Mouse (Mus musculus) heart, postnatal 0 days (tissue): ENCODE results near the gene Tmem234. TPM values are rescaled to one million over a fixed set of nuclear protein-coding genes. Genes with fewer than 3 reads are reported as not detected.
A peak's percentile ranks its signal among the peaks of the same experiment; 100 is the strongest.

ENCODE experiments used
- ATAC-seq: fragments of 200-750 bp; cut with Nextera tagmentation; 2 replicates; pipeline ENCODE4 v1.8.0; 2017; ENCODE audit warnings: low read depth, moderate number of reproducible peaks, moderate library complexity; ENCODE audit not compliant: insufficient read depth
- DNase-seq: peaks from one replicate; pipeline ENCODE4 v3.0.0-alpha.2; 2016; ENCODE audit warnings: low spot score
- H3K27ac ChIP-seq: fragments of 300-500 bp; sonication (generic); 2 replicates; pipeline ENCODE4 v1.5.1; 2014; ENCODE audit warnings: low read depth, mild to moderate bottlenecking
- H3K27me3 ChIP-seq: fragments of 300-500 bp; sonication (generic); 2 replicates; pipeline ENCODE4 v1.6.1; 2014; ENCODE audit warnings: low read length, mixed read lengths; ENCODE audit not compliant: control insufficient read depth, insufficient read depth
- H3K36me3 ChIP-seq: fragments of 300-500 bp; sonication (generic); replicated peaks from 2 replicates; pipeline ENCODE4 v1.6.1; 2014; ENCODE audit warnings: low read length, mixed read lengths; ENCODE audit not compliant: control insufficient read depth, insufficient read depth
- H3K4me1 ChIP-seq: fragments of 300-500 bp; sonication (generic); 2 replicates; pipeline ENCODE4 v1.6.1; 2014; ENCODE audit warnings: antibody characterized with exemption; ENCODE audit not compliant: control insufficient read depth, insufficient read depth
- H3K4me2 ChIP-seq: fragments of 300-500 bp; sonication (generic); 2 replicates; pipeline ENCODE4 v1.6.1; 2014; ENCODE audit warnings: low read depth, mild to moderate bottlenecking, low read length, moderate library complexity
- H3K4me3 ChIP-seq: fragments of 300-500 bp; sonication (generic); 2 replicates; pipeline ENCODE4 v1.5.1; 2014; ENCODE audit warnings: low read depth, low read length
- H3K9ac ChIP-seq: fragments of 300-500 bp; sonication (generic); replicated peaks from 2 replicates; pipeline ENCODE4 v1.6.1; 2014; ENCODE audit warnings: low read depth, low read length, mixed read lengths
- H3K9me3 ChIP-seq: fragments of 300-500 bp; sonication (generic); replicated peaks from 2 replicates; pipeline ENCODE4 v1.6.1; 2016; ENCODE audit warnings: low read length; ENCODE audit not compliant: control insufficient read depth
- CTCF ChIP-seq: IDR thresholded peaks from 2 replicates; pipeline ENCODE4 v1.5.1; 2016; ENCODE audit warnings: antibody characterized with exemption, control low read depth, low read depth
- EP300 ChIP-seq: IDR thresholded peaks from 2 replicates; pipeline ENCODE4 v1.6.1; 2016; ENCODE audit warnings: antibody characterized with exemption, low read depth
- WGBS: fragments of 180-500 bp; shearing (Covaris S2); extraction: QIAGEN DNeasy Blood & Tissue Kit; methylation state at CpG from one replicate; pipeline ENCODE4 v1.1.7; 2014; 5-methylcytosine and 5-hydroxymethylcytosine counted together
- microRNA-seq: library from miRNA; unstranded; fragments of <30 nt; microRNA quantifications from one replicate; pipeline ENCODE4, GENCODE M21; 2016
- polyA plus RNA-seq: library from polyadenylated mRNA; unstranded; fragments of >200 nt; fragmentation: Nextera tagmentation; extraction: Ambion mirVana; gene quantifications from 2 replicates; pipeline ENCODE4 v1.2.1, GENCODE M21; 2015
- total RNA-seq: library from RNA; depleted of rRNA; stranded (reverse); fragments of >200 nt; gene quantifications from 2 replicates; pipeline ENCODE4 v1.2.3, GENCODE M21; 2014; ENCODE audit warnings: low replicate concordance; rRNA removed

Gene Tmem234
- total and polyA plus RNA-seq, 2 experiments from 2014 or later: 115 to 161 TPM

DNA sequence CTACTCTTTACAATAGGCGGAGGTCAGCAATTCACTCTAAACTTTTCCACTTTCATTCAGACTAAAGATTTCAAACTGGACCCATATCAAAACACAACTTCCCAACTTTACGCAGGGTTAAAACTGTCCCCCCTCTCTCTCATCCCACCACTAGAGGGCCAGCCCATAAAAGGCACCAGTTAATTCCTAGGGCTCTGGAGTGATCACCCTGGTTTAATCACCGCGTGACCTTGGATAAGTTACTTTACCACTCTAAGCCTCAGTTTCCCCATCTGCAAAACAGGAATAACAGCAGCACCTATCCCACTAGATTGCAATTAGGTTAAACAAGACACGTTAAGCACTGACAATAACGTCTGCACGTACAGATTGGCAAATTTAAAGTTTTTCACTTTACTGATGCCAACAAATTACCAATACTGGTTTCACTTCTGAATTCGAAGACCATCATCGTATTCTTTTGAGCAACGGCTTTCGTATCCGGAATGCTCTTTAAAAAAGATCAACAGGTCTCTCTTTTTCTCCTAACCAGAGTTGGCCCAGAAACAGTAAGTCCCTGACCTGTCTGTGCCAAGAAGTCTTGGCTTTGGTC lies 71.1 kb downstream of the Tmem234 start:
- WGBS: 6% methylated on average over 12 of the region's 12 CpGs
- peak; percentile 64 for ATAC-seq
- peaks cover 15% of the 10 kb centered on the region for H3K4me1 ChIP-seq

DNA sequence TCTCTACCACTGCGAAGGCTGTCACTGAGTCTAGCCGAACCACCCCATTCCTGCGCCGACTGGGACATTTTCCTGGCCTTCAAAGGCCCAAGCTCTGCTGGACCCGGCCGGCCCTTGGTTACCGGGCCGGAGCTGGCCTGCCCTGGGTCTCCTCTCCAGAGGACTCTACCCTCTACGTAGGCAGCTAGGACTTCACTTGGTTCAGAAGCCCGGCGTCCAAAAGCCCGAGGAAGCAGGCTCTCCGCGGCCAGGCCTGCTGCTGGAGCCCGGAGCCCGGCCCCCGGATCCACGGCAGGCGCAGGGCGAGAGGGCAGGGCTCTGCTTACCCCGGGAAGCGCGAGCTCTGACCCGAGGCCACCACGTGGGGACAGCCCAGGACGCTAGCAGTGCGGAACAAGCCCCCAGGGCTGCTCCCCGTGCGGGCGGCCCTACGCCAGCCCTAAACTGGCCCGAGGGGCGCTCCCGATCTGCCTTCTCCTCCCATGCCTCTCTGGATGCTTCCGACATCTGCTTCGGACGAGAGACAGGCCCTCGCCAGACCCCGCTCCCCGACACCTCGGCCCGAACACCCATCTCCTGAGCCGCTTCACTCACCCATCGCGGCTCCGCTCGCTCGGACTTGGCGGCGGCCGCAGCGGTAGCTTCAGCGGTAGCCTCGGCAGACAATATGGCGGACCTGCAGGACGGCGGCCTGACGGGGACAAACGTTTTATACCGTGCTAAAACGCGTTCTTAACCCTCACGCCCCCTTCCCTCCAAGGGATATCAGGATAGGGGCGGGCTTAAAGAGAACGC lies 71.8 kb downstream of the Tmem234 start, which contains the start of gene Kpna6:
Kpna6 (minus strand) TSS at position 685 of the 795 bp plus-strand sequence.
- H3K9ac ChIP-seq: peak within 1 kb of the TSS; percentile 97
- WGBS: under 1% methylated on average over 61 of the region's 65 CpGs
- ATAC-seq: peak; percentile 90
- no peaks in the 10 kb centered on the region for H3K27me3 ChIP-seq
- no peaks in the 10 kb centered on the region for H3K9me3 ChIP-seq
- H3K27ac ChIP-seq: peak within 1 kb of the TSS; percentile 97
- H3K4me2 ChIP-seq: peak within 1 kb of the TSS; percentile 86
- H3K36me3 ChIP-seq: peaks cover 16% of the 10 kb centered on the region
- DNase-seq: peak; percentile 95
- peaks cover 15% of the 10 kb centered on the region for H3K4me1 ChIP-seq
- H3K4me3 ChIP-seq: peak within 1 kb of the TSS; percentile 90
- TF ChIP-seq CTCF: no peak
- TF ChIP-seq EP300: no peak; the same call in 1 of the 2 replicates

More for the DNA sequence above, 71.1 kb downstream of the Tmem234 start:
- Histone ChIP-seq H3K27ac (peak overlapping the region; percentile 97), H3K27me3 (no peaks in the 10 kb centered on the region), H3K4me3 (peak overlapping the region; percentile 90), H3K9ac (peak overlapping the region; percentile 97), H3K36me3 (peaks cover 12% of the 10 kb centered on the region), H3K4me2 (peak overlapping the region; percentile 86), H3K9me3 (no peaks in the 10 kb centered on the region)
- TF ChIP-seq CTCF (peak; percentile 74), EP300 (no peak)
- peak; percentile 63 for DNase-seq

DNA sequence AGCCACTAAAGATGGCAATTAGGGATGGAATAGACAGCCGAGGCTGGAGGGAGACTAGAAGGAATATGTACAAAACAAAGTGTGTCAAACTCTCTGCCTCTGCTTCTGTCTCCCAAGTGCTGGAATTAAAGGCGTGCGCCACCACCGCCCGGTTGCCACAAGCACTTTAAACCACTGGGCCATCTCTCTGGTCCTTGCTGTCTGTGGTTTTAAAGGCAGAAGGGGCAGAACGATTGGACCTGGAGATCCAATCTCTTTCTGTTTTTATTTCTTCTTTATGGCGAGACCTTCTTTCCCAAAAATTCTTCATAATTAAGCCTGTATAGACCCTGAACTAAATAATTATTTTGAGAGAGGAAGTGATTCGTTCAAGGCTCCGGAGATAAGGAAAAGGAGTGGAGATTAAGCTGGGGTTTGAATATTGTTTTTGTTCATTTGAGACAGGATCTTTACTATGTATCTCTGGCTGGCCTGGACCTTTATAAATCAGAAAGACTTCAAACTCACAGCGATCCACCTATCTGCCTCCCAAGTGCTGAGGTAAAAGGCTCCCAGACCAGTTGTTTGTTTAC lies 72.5 kb downstream of the Tmem234 start:
- WGBS: 2% methylated on average over 10 of the region's 10 CpGs
- DNase-seq: no peak
- Histone ChIP-seq H3K4me1 (peaks cover 15% of the 10 kb centered on the region), H3K9ac (peak overlapping the region; percentile 97; the same call in 1 of the 2 replicates), H3K4me3 (peak overlapping the region; percentile 90), H3K4me2 (peak overlapping the region; percentile 86), H3K9me3 (no peaks in the 10 kb centered on the region), H3K27ac (peak overlapping the region; percentile 97), H3K27me3 (no peaks in the 10 kb centered on the region), H3K36me3 (peaks cover 13% of the 10 kb centered on the region)
- TF ChIP-seq CTCF (no peak), EP300 (no peak)
- ATAC-seq: no peak; the same call in 1 of the 2 replicates

Small RNA genes within 50 kb of the gene (microRNA-seq; reads per million reads assigned to microRNA genes)
- gene Mir8119: not detected

Other genes starting within 250 kb of the Tmem234 start
- 14.0 and 15.4 TPM in 2 replicates for gene Zbtb8a, start 222.6 kb upstream of the Tmem234 start, total RNA-seq
- 7.0 TPM in 2 replicates for gene Zbtb8a, start 222.6 kb upstream of the Tmem234 start, polyA plus RNA-seq
- 1.9 and 3.6 TPM in 2 replicates for gene Zbtb8b, start 159.8 kb upstream of the Tmem234 start, total RNA-seq
- 1.1 and 1.6 TPM in 2 replicates for gene Zbtb8b, start 159.8 kb upstream of the Tmem234 start, polyA plus RNA-seq
- gene Bsdc1, start 139.1 kb upstream of the Tmem234 start, total RNA-seq: 46.3 and 58.4 TPM in 2 replicates
- gene Bsdc1, start 139.1 kb upstream of the Tmem234 start, polyA plus RNA-seq: 18.7 and 20.1 TPM in 2 replicates
- gene Tssk3, start 109.6 kb upstream of the Tmem234 start, total RNA-seq: not detected in 2 replicates
- gene Tssk3, start 109.6 kb upstream of the Tmem234 start, polyA plus RNA-seq: not detected in 2 replicates
- not detected in 2 replicates for gene Fam229a, start 109.5 kb upstream of the Tmem234 start, total RNA-seq
- gene Fam229a, start 109.5 kb upstream of the Tmem234 start, polyA plus RNA-seq: 0.22 and 0.52 TPM in 2 replicates
- gene Marcksl1, start 87.1 kb upstream of the Tmem234 start, total RNA-seq: 183 and 192 TPM in 2 replicates
- gene Marcksl1, start 87.1 kb upstream of the Tmem234 start, polyA plus RNA-seq: 135 and 138 TPM in 2 replicates
- gene Hdac1, start 58.0 kb upstream of the Tmem234 start, total RNA-seq: 25.8 and 34.5 TPM in 2 replicates
- gene Hdac1, start 58.0 kb upstream of the Tmem234 start, polyA plus RNA-seq: 73.6 and 77.9 TPM in 2 replicates
- 2.0 and 8.9 TPM in 2 replicates for gene Lck, start 27.0 kb upstream of the Tmem234 start, total RNA-seq
- 0.71 and 0.99 TPM in 2 replicates for gene Lck, start 27.0 kb upstream of the Tmem234 start, polyA plus RNA-seq
- 4.6 and 6.2 TPM in 2 replicates for gene Fam167b, start 22.1 kb upstream of the Tmem234 start, total RNA-seq
- 6.1 and 6.2 TPM in 2 replicates for gene Fam167b, start 22.1 kb upstream of the Tmem234 start, polyA plus RNA-seq
- gene Eif3i, start within 50 bp of the Tmem234 start, total RNA-seq: 408 and 443 TPM in 2 replicates
- gene Eif3i, start within 50 bp of the Tmem234 start, polyA plus RNA-seq: 169 and 172 TPM in 2 replicates
- 9.8 TPM in 1 of 2 replicates, not detected in the other for gene Dcdc2b, start 13.6 kb downstream of the Tmem234 start, total RNA-seq
- 1.5 and 1.9 TPM in 2 replicates for gene Dcdc2b, start 13.6 kb downstream of the Tmem234 start, polyA plus RNA-seq
- 6.3 TPM in 2 replicates for gene Iqcc, start 18.4 kb downstream of the Tmem234 start, total RNA-seq
- gene Iqcc, start 18.4 kb downstream of the Tmem234 start, polyA plus RNA-seq: 23.0 and 26.3 TPM in 2 replicates
- 41.9 and 55.1 TPM in 2 replicates for gene Ccdc28b, start 23.3 kb downstream of the Tmem234 start, total RNA-seq
- 58.0 and 58.6 TPM in 2 replicates for gene Ccdc28b, start 23.3 kb downstream of the Tmem234 start, polyA plus RNA-seq
- gene Txlna, start 40.4 kb downstream of the Tmem234 start, total RNA-seq: 28.3 and 28.5 TPM in 2 replicates
- gene Txlna, start 40.4 kb downstream of the Tmem234 start, polyA plus RNA-seq: 22.7 and 23.2 TPM in 2 replicates
- 48.8 and 52.3 TPM in 2 replicates for gene Kpna6, start 72.1 kb downstream of the Tmem234 start, total RNA-seq
- 9.3 and 10.4 TPM in 2 replicates for gene Kpna6, start 72.1 kb downstream of the Tmem234 start, polyA plus RNA-seq
- 3.6 and 11.8 TPM in 2 replicates for gene Tmem39b, start 96.2 kb downstream of the Tmem234 start, total RNA-seq
- 3.9 and 4.1 TPM in 2 replicates for gene Tmem39b, start 96.2 kb downstream of the Tmem234 start, polyA plus RNA-seq
- gene Khdrbs1, start 141.6 kb downstream of the Tmem234 start, total RNA-seq: 43.5 and 47.8 TPM in 2 replicates
- gene Khdrbs1, start 141.6 kb downstream of the Tmem234 start, polyA plus RNA-seq: 42.2 and 44.7 TPM in 2 replicates
- 132 and 176 TPM in 2 replicates for gene Ptp4a2, start 210.6 kb downstream of the Tmem234 start, total RNA-seq
- gene Ptp4a2, start 210.6 kb downstream of the Tmem234 start, polyA plus RNA-seq: 407 and 417 TPM in 2 replicates